Mouse (Mus musculus) liver, embryonic 14.5 days (tissue): Measurements from ENCODE around the gene Sap30l.

ENCODE experiments used
- CTCF ChIP-seq: IDR thresholded peaks from 2 replicates; pipeline ENCODE4 v1.5.1; 2016; ENCODE audit warnings: antibody characterized with exemption, low read depth, control low read depth
- EP300 ChIP-seq: IDR thresholded peaks from 2 replicates; pipeline ENCODE4 v1.6.1; 2016; ENCODE audit warnings: antibody characterized with exemption, low read depth

DNA sequence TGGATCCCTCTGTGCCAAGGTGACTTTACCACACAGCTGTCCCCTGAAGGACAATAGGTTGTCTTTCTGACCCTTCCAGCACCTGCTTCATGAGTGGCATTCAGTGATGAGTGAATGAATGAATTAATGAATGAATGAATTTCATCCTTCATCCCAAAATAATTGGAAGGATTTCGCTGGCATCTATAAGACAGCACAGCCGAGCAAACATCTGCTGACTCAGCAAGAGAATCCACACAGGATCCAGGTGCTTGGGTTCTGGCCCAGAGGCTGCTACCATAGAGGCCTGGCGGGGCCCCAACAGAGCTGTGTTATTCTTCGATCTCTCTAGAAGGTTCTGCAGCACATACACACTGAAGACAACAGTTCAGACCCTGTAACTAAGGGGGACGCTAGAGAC is 30.7 kb upstream of the Sap30l start:
- no peak for TF ChIP-seq EP300
- no peak for TF ChIP-seq CTCF
